Mouse (Mus musculus): ENCODE measurements around the gene Cnn2. TPM values are rescaled to one million over a fixed set of nuclear protein-coding genes. Genes with fewer than 3 reads are reported as not detected.

Cnn2 gene
- polyA plus RNA-seq (2012; rRNA removed), result 297 and 409 TPM in 2 replicates

DNA sequence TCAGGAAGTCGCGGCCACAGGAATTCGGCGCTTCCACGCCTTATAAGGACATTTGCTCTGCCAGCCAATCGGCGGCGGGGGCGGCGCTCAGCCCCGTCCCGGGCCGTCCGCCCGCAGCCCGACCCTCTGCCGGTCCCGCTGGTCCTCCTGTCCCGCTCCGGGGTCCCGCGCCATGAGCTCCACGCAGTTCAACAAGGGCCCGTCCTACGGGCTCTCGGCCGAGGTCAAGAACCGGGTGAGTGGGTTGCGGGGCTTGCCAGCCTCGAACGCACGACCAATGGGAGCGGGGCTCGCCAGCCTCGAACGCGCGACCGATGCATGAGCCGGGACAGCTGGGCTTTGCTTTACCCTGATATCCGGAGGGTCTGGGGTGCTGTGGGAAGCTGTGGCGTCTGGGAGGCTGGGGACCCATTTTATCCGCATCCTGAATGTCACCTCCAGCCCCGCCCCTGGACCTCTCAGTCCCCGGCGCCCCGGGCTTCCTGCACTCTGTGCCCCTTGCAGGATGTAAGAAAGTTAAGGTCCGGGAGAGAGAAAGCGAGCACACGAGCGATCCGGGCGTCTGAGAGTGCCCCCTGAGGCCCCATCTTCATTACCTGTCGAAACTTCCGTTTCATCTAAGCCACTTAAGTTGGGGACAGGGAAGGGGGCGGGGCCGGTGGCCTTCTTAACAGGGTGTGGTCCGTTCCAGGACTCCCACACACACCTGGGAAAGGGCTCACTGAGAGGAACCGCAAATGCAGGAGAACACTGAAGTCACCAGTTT is at the start of gene Cnn2:
Cnn2 (plus strand) TSS at position 79 of the 766 bp plus-strand sequence.
- under 1% methylated on average over 59 of the region's 59 CpGs for WGBS
- H3K27ac ChIP-seq (ENCODE audit: insufficient read depth, low read length), result peak within 1 kb of the TSS; percentile 97
- peak within 1 kb of the TSS; percentile 80 for H3K4me3 ChIP-seq (ENCODE audit: extremely low read depth, insufficient read depth, insufficient read length)
- no peak for TF ChIP-seq POLR2A (IDR thresholded peaks at IDR 0.05; ENCODE audit: low read depth, low read length)
- no peak for TF ChIP-seq CTCF (IDR thresholded peaks at IDR 0.05; ENCODE audit: extremely low read depth, insufficient read depth, insufficient read length, insufficient replicate concordance)
- peak in 1 of 2 experiments; percentile 72 for DNase-seq (ENCODE audit: low read depth in 1 of 2, low spot score in 2 of 2)
- H3K4me1 ChIP-seq (ENCODE audit: control insufficient read depth, insufficient read depth, insufficient read length), result peaks cover 25% of the 10 kb centered on the region
- peaks cover 25% of the 10 kb centered on the region for H3K36me3 ChIP-seq (ENCODE audit: control insufficient read depth, insufficient read depth, low read length)
- no peaks in the 10 kb centered on the region for H3K27me3 ChIP-seq (ENCODE audit: control insufficient read depth, insufficient read depth, low read length)

DNA sequence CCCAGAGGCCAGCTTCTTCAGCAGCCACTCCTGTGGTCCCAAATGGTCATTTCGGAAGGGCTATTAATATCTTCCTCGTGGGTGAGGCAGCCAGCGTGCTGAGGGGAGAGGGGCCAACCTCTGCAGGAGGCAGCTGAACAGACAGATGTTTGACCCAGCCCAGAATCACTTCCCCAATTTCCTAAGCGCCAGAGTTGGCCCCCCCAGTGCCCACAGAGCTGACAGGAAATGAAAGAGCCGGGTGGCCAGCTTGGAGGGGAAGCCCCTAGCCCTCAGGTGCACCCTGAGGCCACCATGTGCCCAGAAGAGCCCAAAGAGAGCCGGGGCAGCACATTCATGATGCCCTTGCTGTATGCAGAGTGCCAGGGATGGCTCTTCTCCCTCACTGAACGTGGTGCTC is 47.6 kb upstream of the Cnn2 start:
- Histone ChIP-seq H3K27ac (ENCODE audit: insufficient read depth, low read length) (peak overlapping the region; percentile 59), H3K4me1 (ENCODE audit: control insufficient read depth, insufficient read depth, insufficient read length) (peaks cover 68% of the 10 kb centered on the region), H3K36me3 (ENCODE audit: control insufficient read depth, insufficient read depth, low read length) (no peaks in the 10 kb centered on the region), H3K27me3 (ENCODE audit: control insufficient read depth, insufficient read depth, low read length) (no peaks in the 10 kb centered on the region), H3K4me3 (ENCODE audit: extremely low read depth, insufficient read depth, insufficient read length) (no peak overlapping the region; the same call in 1 of the 2 replicates)
- no peak for TF ChIP-seq POLR2A (IDR thresholded peaks at IDR 0.05; ENCODE audit: low read depth, low read length)
- WGBS, result 10% methylated on average over 7 of the region's 7 CpGs
- DNase-seq (ENCODE audit: low read depth in 1 of 2, low spot score in 2 of 2), result peak; percentile 77 to 89

DNA sequence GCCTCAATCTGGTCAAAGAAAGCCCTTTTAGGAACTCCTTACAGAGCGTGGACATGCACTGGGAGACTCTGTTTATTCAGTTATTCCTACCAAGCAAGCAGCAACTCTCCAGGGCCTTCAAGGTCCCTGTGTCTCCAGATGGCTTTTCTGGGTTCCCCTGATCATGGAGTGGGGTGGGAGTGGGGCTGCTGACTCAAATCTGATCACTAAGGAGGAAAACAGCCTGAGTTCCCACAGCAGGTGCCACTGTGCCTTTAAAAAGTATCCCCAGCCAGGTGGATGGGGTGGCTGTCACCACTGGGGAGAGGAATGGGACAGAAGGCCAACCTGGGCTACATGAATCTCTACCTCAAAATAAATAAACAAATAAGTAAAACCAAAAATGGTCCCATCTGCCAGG is 45.4 kb upstream of the Cnn2 start:
- Histone ChIP-seq H3K4me3 (ENCODE audit: extremely low read depth, insufficient read depth, insufficient read length) (no peak overlapping the region), H3K36me3 (ENCODE audit: control insufficient read depth, insufficient read depth, low read length) (no peaks in the 10 kb centered on the region), H3K4me1 (ENCODE audit: control insufficient read depth, insufficient read depth, insufficient read length) (peaks cover 47% of the 10 kb centered on the region), H3K27ac (ENCODE audit: insufficient read depth, low read length) (no peak overlapping the region; the same call in 1 of the 2 replicates), H3K27me3 (ENCODE audit: control insufficient read depth, insufficient read depth, low read length) (no peaks in the 10 kb centered on the region)
- WGBS, result 81% methylated on average over 1 of the region's 1 CpGs
- TF ChIP-seq POLR2A (IDR thresholded peaks at IDR 0.05; ENCODE audit: low read depth, low read length) (no peak), CTCF (IDR thresholded peaks at IDR 0.05; ENCODE audit: extremely low read depth, insufficient read depth, insufficient read length, insufficient replicate concordance) (no peak)
- no peak for DNase-seq (ENCODE audit: low read depth in 1 of 2, low spot score in 2 of 2)

DNA sequence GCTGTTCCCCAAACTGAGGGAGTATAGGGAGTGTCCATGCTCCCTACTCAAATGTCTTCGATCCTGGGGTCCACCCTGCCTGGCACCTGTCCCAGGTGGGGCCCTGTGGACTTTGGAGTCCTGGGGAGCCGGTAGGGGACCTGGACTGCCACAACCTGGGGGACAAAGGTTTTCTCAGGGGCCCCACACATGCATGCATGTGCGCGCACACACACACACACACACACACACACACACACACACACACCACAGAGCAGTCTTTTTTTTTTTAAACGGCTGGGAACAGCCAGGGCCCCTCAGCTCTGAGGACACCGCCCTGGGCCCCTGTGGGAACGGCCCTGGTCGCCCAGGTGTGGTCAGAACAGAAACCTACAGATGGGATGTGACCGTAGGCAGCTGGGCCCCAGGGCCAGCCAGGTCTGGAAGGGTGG is 44.9 kb upstream of the Cnn2 start:
- TF ChIP-seq POLR2A (IDR thresholded peaks at IDR 0.05; ENCODE audit: low read depth, low read length), result no peak
- no peak for TF ChIP-seq CTCF (IDR thresholded peaks at IDR 0.05; ENCODE audit: extremely low read depth, insufficient read depth, insufficient read length, insufficient replicate concordance)
- Histone ChIP-seq H3K36me3 (ENCODE audit: control insufficient read depth, insufficient read depth, low read length) (no peaks in the 10 kb centered on the region), H3K4me1 (ENCODE audit: control insufficient read depth, insufficient read depth, insufficient read length) (peaks cover 42% of the 10 kb centered on the region), H3K27ac (ENCODE audit: insufficient read depth, low read length) (no peak overlapping the region), H3K4me3 (ENCODE audit: extremely low read depth, insufficient read depth, insufficient read length) (no peak overlapping the region), H3K27me3 (ENCODE audit: control insufficient read depth, insufficient read depth, low read length) (no peaks in the 10 kb centered on the region)
- DNase-seq (ENCODE audit: low read depth in 1 of 2, low spot score in 2 of 2), result no peak
- 29% methylated on average over 9 of the region's 9 CpGs for WGBS

DNA sequence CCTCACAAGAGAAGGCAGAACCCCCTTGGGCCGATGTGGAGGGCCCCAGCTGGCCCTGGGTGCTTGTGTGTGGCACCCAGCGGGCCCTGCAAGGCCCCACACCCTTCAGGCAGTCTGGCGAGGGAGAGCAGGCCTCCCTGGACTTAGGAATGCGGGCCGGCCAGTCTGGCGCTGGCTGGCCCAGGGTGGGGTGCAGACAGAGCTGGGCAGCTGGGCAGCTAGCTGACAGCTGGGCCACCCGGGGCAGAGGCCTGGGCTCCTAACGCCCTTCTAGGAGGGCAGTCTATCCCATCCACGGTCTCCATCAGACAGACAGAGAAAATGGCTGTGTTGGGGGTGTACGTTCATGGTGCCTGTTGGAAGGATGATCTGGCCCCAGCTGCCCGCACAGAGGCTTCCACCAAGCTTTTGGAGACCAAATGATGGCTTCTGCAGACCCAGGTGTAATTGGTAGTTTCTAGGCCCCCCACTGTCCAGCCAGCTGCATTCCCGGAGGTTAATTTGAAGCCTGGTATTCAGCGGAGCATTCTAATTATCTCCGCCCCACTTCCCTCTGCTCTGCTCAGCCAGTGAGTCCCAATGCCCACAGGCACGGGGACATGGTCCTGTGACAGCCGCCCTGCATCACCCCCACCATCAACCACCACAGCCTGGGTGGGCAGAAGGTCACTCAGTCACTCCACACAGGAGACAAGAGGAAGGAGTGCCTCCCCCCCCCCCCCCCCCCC is 42.7 kb upstream of the Cnn2 start:
- no peak overlapping the region for H3K4me3 ChIP-seq (ENCODE audit: extremely low read depth, insufficient read depth, insufficient read length)

DNA sequence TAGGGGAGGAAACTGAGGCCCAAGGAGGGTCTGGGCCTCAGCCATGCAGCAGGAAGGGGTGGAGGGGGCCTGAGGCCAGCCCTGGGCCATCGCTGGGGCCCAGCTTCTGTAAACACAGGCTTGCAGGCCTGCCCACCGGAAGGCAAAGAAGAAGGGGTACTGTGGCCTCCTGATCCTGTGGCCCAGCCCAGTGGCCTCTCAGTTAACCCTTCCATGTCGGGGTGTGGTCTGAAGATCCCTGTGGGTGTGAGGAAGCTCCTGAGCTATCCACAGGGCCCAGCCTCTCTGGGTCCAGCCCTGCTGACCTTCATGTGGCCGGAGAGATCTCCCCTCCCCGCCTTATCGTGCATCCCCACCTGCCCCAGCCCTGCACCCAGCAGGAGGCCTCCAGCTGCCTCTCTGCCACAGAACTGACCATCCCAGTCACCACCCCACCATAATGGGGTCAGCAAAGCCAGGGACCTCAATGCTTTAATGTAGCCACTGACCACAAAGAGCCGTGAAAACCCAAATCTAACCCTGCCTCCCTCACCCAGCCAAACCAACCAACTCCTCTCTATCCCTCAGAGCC is 41.5 kb upstream of the Cnn2 start:
- TF ChIP-seq POLR2A (IDR thresholded peaks at IDR 0.05; ENCODE audit: low read depth, low read length), result no peak
- no peak for TF ChIP-seq CTCF (IDR thresholded peaks at IDR 0.05; ENCODE audit: extremely low read depth, insufficient read depth, insufficient read length, insufficient replicate concordance)
- Histone ChIP-seq H3K27ac (ENCODE audit: insufficient read depth, low read length) (no peak overlapping the region), H3K36me3 (ENCODE audit: control insufficient read depth, insufficient read depth, low read length) (peaks cover 17% of the 10 kb centered on the region), H3K4me1 (ENCODE audit: control insufficient read depth, insufficient read depth, insufficient read length) (peaks cover 14% of the 10 kb centered on the region; the same call in 1 of the 2 replicates), H3K27me3 (ENCODE audit: control insufficient read depth, insufficient read depth, low read length) (no peaks in the 10 kb centered on the region), H3K4me3 (ENCODE audit: extremely low read depth, insufficient read depth, insufficient read length) (no peak overlapping the region)
- 66% methylated on average over 7 of the region's 7 CpGs for WGBS
- no peak for DNase-seq (ENCODE audit: low read depth in 1 of 2, low spot score in 2 of 2)

More for the DNA sequence above, 42.7 kb upstream of the Cnn2 start:
- WGBS, result 83% methylated on average over 16 of the region's 16 CpGs
- TF ChIP-seq CTCF (IDR thresholded peaks at IDR 0.05; ENCODE audit: extremely low read depth, insufficient read depth, insufficient read length, insufficient replicate concordance) (no peak), POLR2A (IDR thresholded peaks at IDR 0.05; ENCODE audit: low read depth, low read length) (no peak)
- Histone ChIP-seq H3K4me1 (ENCODE audit: control insufficient read depth, insufficient read depth, insufficient read length) (peaks cover 23% of the 10 kb centered on the region; the same call in 1 of the 2 replicates), H3K36me3 (ENCODE audit: control insufficient read depth, insufficient read depth, low read length) (peaks cover 10% of the 10 kb centered on the region), H3K27me3 (ENCODE audit: control insufficient read depth, insufficient read depth, low read length) (no peaks in the 10 kb centered on the region), H3K27ac (ENCODE audit: insufficient read depth, low read length) (no peak overlapping the region)
- no peak for DNase-seq (ENCODE audit: low read depth in 1 of 2, low spot score in 2 of 2)

Measured in spleen, adult 2 months (tissue).